Mouse (Mus musculus): ENCODE data around the gene H1f0.

GRCm38 (mm10) chr15:79000357-79000791, 27.9 kb upstream of the H1f0 start:
- TF ChIP-seq CTCF (IDR thresholded peaks at IDR 0.05; ENCODE audit: control insufficient read depth, insufficient read depth, insufficient read length) (no peak), USF1 (IDR thresholded peaks at IDR 0.05; ENCODE audit: low read depth) (no peak), MYOG (IDR thresholded peaks at IDR 0.05; ENCODE audit: control insufficient read depth, extremely low read depth, insufficient read length) (no peak), CEBPB (IDR thresholded peaks at IDR 0.05; ENCODE audit: low read depth) (no peak), FOSL1 (IDR thresholded peaks at IDR 0.05; ENCODE audit: insufficient read depth, low read length, poor library complexity, severe bottlenecking) (no peak), MYOD1 (IDR thresholded peaks at IDR 0.05; ENCODE audit: control insufficient read depth, insufficient read length, low read depth) (no peak), MAX (IDR thresholded peaks at IDR 0.05) (no peak)

Data from C2C12 (cell line).